Mouse (Mus musculus) liver, adult 2 months (tissue): ENCODE measurements at regions not wholly inside any gene's neighbourhood (a gene's known extent, or its start where the extent isn't known, plus 50 kb on each side); places are given as distances from the start of the nearest gene placed in this dataset.

Experiments used
- DNase-seq: peaks from one replicate; pipeline ENCODE4 v3.0.0-alpha.2; 2011; ENCODE audit warnings: low read depth, low spot score; ENCODE audit errors: extremely low read depth
- H3K27ac ChIP-seq: fragments of 200-500 bp; replicated peaks from 2 replicates; pipeline ENCODE4 v1.5.1; 2012; ENCODE audit warnings: low read depth, mild to moderate bottlenecking, control low read depth, inconsistent platforms, low read length; ENCODE audit not compliant: insufficient read depth
- H3K27me3 ChIP-seq: fragments of 200-500 bp; 2 replicates; pipeline ENCODE4 v1.6.1; 2012; ENCODE audit warnings: mild to moderate bottlenecking, moderate library complexity, low read length, inconsistent platforms; ENCODE audit not compliant: control insufficient read depth, insufficient read depth
- H3K36me3 ChIP-seq: fragments of 200-500 bp; 2 replicates; pipeline ENCODE4 v1.6.1; 2012; ENCODE audit warnings: low read length, inconsistent platforms; ENCODE audit not compliant: control insufficient read depth, insufficient read depth
- H3K4me1 ChIP-seq: fragments of 200-500 bp; 2 replicates; pipeline ENCODE4 v1.6.1; 2011; ENCODE audit warnings: low read length; ENCODE audit not compliant: control insufficient read depth, insufficient read depth
- H3K4me3 ChIP-seq: fragments of 200-500 bp; 2 replicates; pipeline ENCODE4 v1.5.1; 2011; ENCODE audit warnings: low read depth, mild to moderate bottlenecking, control low read depth, low read length, moderate library complexity; ENCODE audit not compliant: insufficient read depth
- H3K79me2 ChIP-seq: fragments of 200-500 bp; 2 replicates; pipeline ENCODE4 v1.6.1; 2012; ENCODE audit warnings: inconsistent platforms, mild to moderate bottlenecking, low read length, moderate library complexity; ENCODE audit not compliant: control insufficient read depth, insufficient read depth
- H3K9ac ChIP-seq: fragments of 200-500 bp; 2 replicates; pipeline ENCODE4 v1.6.1; 2012; ENCODE audit warnings: low read depth, mild to moderate bottlenecking, control low read depth, inconsistent platforms, low read length
- CTCF ChIP-seq: fragments of 200-500 bp; IDR thresholded peaks from 2 replicates; pipeline ENCODE4 v1.5.1; 2011; ENCODE audit warnings: low read depth, low read length, control low read depth
- POLR2A ChIP-seq: fragments of 200-500 bp; IDR thresholded peaks from 2 replicates; pipeline ENCODE4 v1.6.1; 2011; ENCODE audit warnings: low read length, control low read depth; ENCODE audit not compliant: insufficient read depth; ENCODE audit errors: extremely low read depth
- WGBS: fragments of 180-500 bp; shearing (Covaris S2); methylation state at CpG from one replicate; pipeline ENCODE4 v1.1.7; 2018; 5-methylcytosine and 5-hydroxymethylcytosine counted together

DNA sequence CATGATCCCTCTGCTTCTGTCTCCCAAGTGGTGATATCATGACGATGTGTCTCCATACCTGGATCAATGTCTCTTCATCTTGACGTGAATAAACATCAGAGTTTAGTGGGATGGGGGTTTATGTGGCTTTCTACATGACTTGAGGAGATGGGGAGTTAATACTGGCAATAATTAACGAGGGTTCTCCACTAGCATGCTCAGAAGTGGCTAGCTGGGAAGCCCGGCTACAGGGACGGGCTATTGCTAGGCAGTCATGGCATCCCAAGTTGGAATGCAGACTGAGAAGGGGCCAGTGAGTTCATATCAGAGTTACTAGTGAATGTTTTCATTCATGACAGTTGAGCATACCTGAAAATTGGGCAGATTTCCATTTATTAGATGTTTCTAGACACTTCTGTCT lies 71.4 kb upstream of the Irx3 start:
- Histone ChIP-seq H3K4me1 (no peaks in the 10 kb centered on the region), H3K27ac (no peak overlapping the region), H3K79me2 (no peaks in the 10 kb centered on the region), H3K36me3 (no peaks in the 10 kb centered on the region), H3K4me3 (no peak overlapping the region), H3K9ac (no peak overlapping the region), H3K27me3 (no peaks in the 10 kb centered on the region)
- no peak for DNase-seq
- no peak for TF ChIP-seq CTCF
- TF ChIP-seq POLR2A = no peak
- WGBS = 30% methylated on average over 5 of the region's 5 CpGs

DNA sequence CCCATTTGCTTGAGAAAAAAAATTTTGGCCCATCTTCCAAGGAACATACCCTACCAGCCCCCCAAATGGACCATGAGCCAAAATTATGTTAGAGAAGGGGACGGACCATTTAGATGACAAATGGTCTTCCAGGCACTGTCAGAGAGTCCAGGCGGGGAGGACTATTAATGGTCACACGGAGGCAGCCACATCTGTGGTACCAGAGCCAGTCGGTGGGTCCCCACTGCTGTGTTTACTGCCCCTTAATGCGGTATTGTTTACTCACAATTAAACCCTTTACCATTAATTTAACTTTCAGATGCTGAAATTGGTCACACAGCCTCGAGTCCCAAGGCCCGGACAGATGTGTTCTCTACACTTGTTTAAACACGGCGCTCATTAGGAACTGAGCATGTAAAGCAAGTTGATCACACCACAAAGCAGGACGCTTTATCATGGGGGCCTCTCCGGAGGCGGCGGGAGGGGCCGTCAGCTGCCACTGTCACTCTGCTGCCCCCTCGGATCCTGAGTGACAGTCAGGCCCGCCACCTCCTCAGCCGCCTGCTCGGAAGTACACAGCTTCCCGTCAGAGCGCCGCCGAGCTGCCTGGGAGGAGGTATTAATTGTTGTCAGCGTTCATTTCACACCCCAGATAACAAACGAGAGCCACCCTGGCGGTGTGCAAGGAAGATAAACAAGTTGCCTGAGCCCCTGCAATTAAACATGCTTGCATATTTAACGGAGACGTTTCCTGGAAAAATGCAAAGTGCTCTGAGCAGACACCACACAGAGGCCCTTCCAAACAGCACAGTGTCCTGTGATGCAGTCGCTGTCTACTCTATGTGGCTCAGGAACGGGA lies 70.6 kb upstream of the Irx3 start:
- DNase-seq = no peak
- H3K4me3 ChIP-seq = no peak overlapping the region

DNA sequence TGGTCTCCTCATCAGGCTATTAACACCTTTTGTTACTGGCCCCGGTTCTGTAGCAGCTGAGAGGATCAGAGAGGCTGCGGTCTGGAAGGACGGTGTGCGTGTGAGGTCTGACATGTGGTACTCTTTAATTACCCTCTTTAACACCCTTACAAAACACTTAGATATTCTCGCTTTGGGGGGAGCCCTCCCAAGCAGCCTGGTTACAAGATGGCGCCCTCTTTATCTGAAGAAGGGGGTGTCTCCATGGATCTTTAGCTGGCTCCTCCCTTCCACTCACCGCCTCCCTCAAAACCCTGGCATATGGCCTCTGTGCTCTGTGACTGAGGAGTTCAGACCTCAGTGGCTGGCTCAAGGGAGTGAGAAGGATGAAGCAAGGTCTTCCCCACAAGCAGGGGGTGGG lies 65.2 kb upstream of the Irx3 start:
- DNase-seq = no peak
- peaks cover 2% of the 10 kb centered on the region; the same call in 1 of the 2 replicates for H3K27me3 ChIP-seq
- no peaks in the 10 kb centered on the region for H3K79me2 ChIP-seq
- no peak overlapping the region for H3K27ac ChIP-seq
- no peaks in the 10 kb centered on the region for H3K36me3 ChIP-seq
- no peaks in the 10 kb centered on the region for H3K4me1 ChIP-seq
- WGBS = 42% methylated on average over 7 of the region's 7 CpGs
- no peak overlapping the region for H3K4me3 ChIP-seq
- no peak overlapping the region for H3K9ac ChIP-seq
- TF ChIP-seq POLR2A (no peak), CTCF (no peak)

More for the DNA sequence above, 70.6 kb upstream of the Irx3 start:
- TF ChIP-seq POLR2A (no peak), CTCF (no peak)
- Histone ChIP-seq H3K27me3 (no peaks in the 10 kb centered on the region), H3K9ac (no peak overlapping the region), H3K4me1 (no peaks in the 10 kb centered on the region), H3K27ac (no peak overlapping the region), H3K36me3 (no peaks in the 10 kb centered on the region), H3K79me2 (no peaks in the 10 kb centered on the region)
- 16% methylated on average over 29 of the region's 29 CpGs for WGBS

DNA sequence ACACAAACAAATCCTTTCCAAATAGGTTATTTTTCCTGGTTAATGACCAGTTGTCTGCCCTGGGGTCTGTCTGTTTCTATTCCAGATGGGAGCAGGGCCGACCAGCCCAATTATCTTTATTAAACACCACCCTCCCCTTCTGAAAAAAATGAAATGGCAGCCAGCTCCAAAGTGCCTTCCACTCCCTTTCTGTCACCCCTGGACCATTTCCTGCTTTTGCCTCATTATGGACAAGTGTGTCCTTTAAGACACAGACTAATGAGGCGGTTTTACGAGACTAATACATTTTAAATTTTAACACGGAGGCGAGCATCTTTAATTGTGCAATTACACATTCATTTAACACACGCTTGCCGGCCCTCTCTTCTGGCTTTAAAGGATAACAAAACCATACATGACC lies 64.2 kb upstream of the Irx3 start:
- Histone ChIP-seq H3K9ac (no peak overlapping the region), H3K27ac (no peak overlapping the region), H3K4me1 (no peaks in the 10 kb centered on the region), H3K4me3 (no peak overlapping the region), H3K27me3 (peaks cover 2% of the 10 kb centered on the region; the same call in 1 of the 2 replicates), H3K79me2 (no peaks in the 10 kb centered on the region), H3K36me3 (no peaks in the 10 kb centered on the region)
- DNase-seq = peak; percentile 4
- WGBS = 72% methylated on average over 7 of the region's 7 CpGs
- TF ChIP-seq CTCF = no peak

DNA sequence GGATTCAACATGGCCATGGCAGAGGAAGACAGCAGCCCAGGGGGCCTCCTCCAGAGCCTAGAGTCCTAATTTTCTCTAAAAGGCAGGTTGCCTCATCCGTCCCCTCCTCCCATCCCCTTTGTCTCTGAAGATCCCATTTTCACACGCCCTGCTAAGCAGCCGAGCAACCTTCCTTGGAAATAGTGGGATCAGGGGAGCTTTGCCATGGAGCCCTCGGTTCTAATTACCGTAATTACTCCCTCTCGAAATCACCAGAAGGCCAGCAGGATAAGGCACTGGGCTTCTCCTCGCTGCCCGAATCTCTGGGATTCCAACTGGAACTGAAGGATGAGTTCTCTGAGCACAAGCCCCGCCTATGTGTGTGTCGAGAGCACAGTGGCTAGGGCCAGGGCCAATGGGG lies 63.5 kb upstream of the Irx3 start:
- TF ChIP-seq POLR2A = no peak
- TF ChIP-seq CTCF = no peak
- H3K27ac ChIP-seq = no peak overlapping the region
- 31% methylated on average over 10 of the region's 10 CpGs for WGBS
- DNase-seq = no peak
- no peaks in the 10 kb centered on the region for H3K36me3 ChIP-seq
- H3K79me2 ChIP-seq = no peaks in the 10 kb centered on the region
- no peak overlapping the region for H3K9ac ChIP-seq
- no peaks in the 10 kb centered on the region for H3K4me1 ChIP-seq
- peaks cover 2% of the 10 kb centered on the region; the same call in 1 of the 2 replicates for H3K27me3 ChIP-seq
- H3K4me3 ChIP-seq = no peak overlapping the region

DNA sequence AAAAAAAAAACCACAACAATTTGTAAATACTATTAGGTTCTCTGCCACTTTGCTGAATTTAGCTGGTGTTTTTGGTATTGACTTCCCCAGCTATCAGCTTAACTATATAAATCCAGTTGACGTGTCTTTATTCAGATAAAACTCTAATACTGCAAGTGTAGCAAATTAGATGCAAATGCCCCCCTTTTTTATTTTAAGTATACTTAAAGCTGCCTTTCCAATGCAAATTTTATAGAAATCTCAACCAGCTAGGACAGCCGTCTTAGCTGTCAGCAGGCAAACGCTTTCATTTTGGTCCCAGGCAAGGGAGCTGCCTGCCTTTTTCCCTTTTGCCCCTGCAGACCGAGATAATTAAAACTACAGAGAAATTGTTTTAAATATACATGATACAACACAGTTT lies 61.6 kb upstream of the Irx3 start:
- WGBS = 61% methylated on average over 4 of the region's 4 CpGs

More for the DNA sequence above, 61.6 kb upstream of the Irx3 start:
- Histone ChIP-seq H3K9ac (no peak overlapping the region), H3K27me3 (peaks cover 2% of the 10 kb centered on the region; the same call in 1 of the 2 replicates), H3K4me1 (no peaks in the 10 kb centered on the region), H3K27ac (no peak overlapping the region), H3K4me3 (no peak overlapping the region), H3K79me2 (no peaks in the 10 kb centered on the region), H3K36me3 (no peaks in the 10 kb centered on the region)
- TF ChIP-seq CTCF = no peak
- DNase-seq = no peak
